Comparison of ENCODE assay signal across 11 mouse cellular contexts in the genomic region with DNA sequence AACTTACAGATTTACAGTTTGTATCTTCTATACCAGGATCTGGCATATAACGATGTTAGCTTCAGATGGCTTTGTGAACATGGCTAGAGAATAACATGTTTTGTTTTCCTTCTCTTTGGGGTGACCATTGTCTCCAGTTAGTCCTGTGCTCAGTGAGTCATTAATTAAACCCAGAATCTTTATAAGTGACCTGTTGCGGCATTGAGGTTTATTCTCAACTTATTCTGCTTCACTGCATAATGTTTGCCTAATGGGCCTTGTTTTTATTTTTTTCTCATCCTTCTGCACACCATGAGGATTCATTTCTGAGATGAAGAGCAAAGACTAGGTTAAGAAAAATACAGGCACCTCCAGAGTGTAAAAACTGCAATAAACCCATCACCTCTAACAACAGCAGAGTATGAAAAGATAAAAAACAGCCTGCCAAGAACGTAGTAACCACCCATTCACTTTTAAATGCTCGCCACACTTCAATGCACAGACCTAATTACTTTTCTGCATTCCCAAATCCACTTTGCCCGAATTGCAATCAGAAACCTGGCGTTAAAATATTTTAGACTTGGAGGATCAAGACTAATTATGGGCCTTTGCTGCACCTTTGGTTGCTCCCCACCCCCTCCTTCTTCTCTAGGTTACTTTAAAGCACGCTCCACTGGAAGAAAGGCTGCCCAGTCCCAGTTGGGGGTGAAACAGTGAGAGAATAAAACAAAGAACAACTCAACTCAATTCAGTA.
DNase-seq lines count a peak whose midpoint lies in the region; ATAC-seq and TF ChIP-seq lines count a peak whose summit lies in the region.
"Had no signal": no experiment of that assay in that cellular context is flagged by ENCODE, and none has a peak within 500 bp of the region (broad histone marks: within the 10 kb centered on the region; RNA-seq: fewer than 3 reads in every experiment).

No protein-coding gene starts in this region.

- H3K27me3 ChIP-seq in forebrain, embryonic 10.5 days (ENCODE audit: poor library complexity, severe bottlenecking) = peaks cover 49% of the 10 kb centered on the region
- no peaks in the 10 kb centered on the region for H3K27me3 ChIP-seq in forebrain, postnatal 0 days (ENCODE audit: insufficient read depth, low read length)
- H3K27me3 ChIP-seq in hindbrain, embryonic 11.5 days (ENCODE audit: control insufficient read depth, insufficient read depth, low read length) = no peaks in the 10 kb centered on the region
- no peaks in the 10 kb centered on the region for H3K27me3 ChIP-seq in neural tube, embryonic 12.5 days (replicated peaks)
- H3K27me3 ChIP-seq: limb, embryonic 15.5 days had no signal

- peak overlapping the region; percentile 76 for H3K27ac ChIP-seq in forebrain, embryonic 10.5 days
- no peak overlapping the region for H3K27ac ChIP-seq in forebrain, postnatal 0 days (ENCODE audit: low read depth, low read length)
- H3K27ac ChIP-seq in hindbrain, embryonic 11.5 days (ENCODE audit: low read depth, low read length) = peak overlapping the region; percentile 11; the same call in 1 of the 2 replicates
- no peak overlapping the region for H3K27ac ChIP-seq in neural tube, embryonic 12.5 days
- H3K27ac ChIP-seq: limb, embryonic 15.5 days; macrophage had no signal

- no peak overlapping the region for H3K4me3 ChIP-seq in forebrain, embryonic 10.5 days
- H3K4me3 ChIP-seq in forebrain, postnatal 0 days (ENCODE audit: low read depth, low read length) = no peak overlapping the region
- H3K4me3 ChIP-seq in hindbrain, embryonic 11.5 days (ENCODE audit: low read depth, low read length) = no peak overlapping the region
- no peak overlapping the region for H3K4me3 ChIP-seq in neural tube, embryonic 12.5 days
- H3K4me3 ChIP-seq: limb, embryonic 15.5 days had no signal

- TF ChIP-seq CTCF in forebrain, postnatal 0 days (IDR thresholded peaks at IDR 0.05; ENCODE audit: low read depth) = no peak

- no peak for ATAC-seq in forebrain, postnatal 0 days
- ATAC-seq in hindbrain, embryonic 11.5 days (ENCODE audit: low FRiP score) = peak; percentile 51
- ATAC-seq in neural tube, embryonic 12.5 days (ENCODE audit: low FRiP score, low read depth) = peak; percentile 78
- ATAC-seq in cerebellum, adult (ENCODE audit: insufficient number of reproducible peaks, low FRiP score, low TSS enrichment) = no peak

- 10% methylated on average over 7 of the region's 7 CpGs for WGBS in forebrain, embryonic 10.5 days
- 15% methylated on average over 7 of the region's 7 CpGs for WGBS in forebrain, postnatal 0 days
- WGBS in hindbrain, embryonic 11.5 days = 20% methylated on average over 7 of the region's 7 CpGs
- WGBS in neural tube, embryonic 12.5 days = 9% methylated on average over 7 of the region's 7 CpGs

- peaks cover 91% of the 10 kb centered on the region for H3K4me1 ChIP-seq in forebrain, embryonic 10.5 days
- H3K4me1 ChIP-seq in forebrain, postnatal 0 days (ENCODE audit: insufficient read depth) = 0 out of 2 replicates have a peak, but pooled peaks cover 5% of the 10 kb centered on the region
- H3K4me1 ChIP-seq in hindbrain, embryonic 11.5 days (replicated peaks; ENCODE audit: control insufficient read depth, insufficient read depth, low read length) = no peaks in the 10 kb centered on the region
- peaks cover 8% of the 10 kb centered on the region; the same call in 1 of the 2 replicates for H3K4me1 ChIP-seq in neural tube, embryonic 12.5 days
- H3K4me1 ChIP-seq: limb, embryonic 15.5 days had no signal

- H3K9me3 ChIP-seq in forebrain, embryonic 10.5 days = no peaks in the 10 kb centered on the region
- H3K9me3 ChIP-seq in forebrain, postnatal 0 days (ENCODE audit: low read length) = no peaks in the 10 kb centered on the region
- H3K9me3 ChIP-seq in hindbrain, embryonic 11.5 days (ENCODE audit: control insufficient read depth, low read length) = no peaks in the 10 kb centered on the region
- H3K9me3 ChIP-seq in neural tube, embryonic 12.5 days = no peaks in the 10 kb centered on the region
- H3K9me3 ChIP-seq: limb, embryonic 15.5 days had no signal

- H3K4me2 ChIP-seq in forebrain, postnatal 0 days (ENCODE audit: low read depth) = no peak overlapping the region
- no peak overlapping the region for H3K4me2 ChIP-seq in hindbrain, embryonic 11.5 days (replicated peaks; ENCODE audit: low read depth, low read length)
- H3K4me2 ChIP-seq in neural tube, embryonic 12.5 days (replicated peaks) = 0 out of 2 replicates have a peak overlapping the region, but pooled peaks have one; percentile 5
- H3K4me2 ChIP-seq: limb, embryonic 15.5 days had no signal

- peak; percentile 71 for DNase-seq in forebrain, embryonic 10.5 days (ENCODE audit: extremely low spot score, low spot score)
- no peak for DNase-seq in forebrain, postnatal 0 days
- DNase-seq in hindbrain, embryonic 11.5 days (ENCODE audit: low spot score) = peak; percentile 25
- DNase-seq in kidney, postnatal 10 days = peak; percentile 7
- DNase-seq in adrenal gland, adult 8-10 months = no peak
- DNase-seq in MN1 (ENCODE audit: low spot score) = no peak
- DNase-seq: gastrocnemius, postnatal 10 days had no signal

- no peaks in the 10 kb centered on the region for H3K36me3 ChIP-seq in forebrain, embryonic 10.5 days (replicated peaks)
- H3K36me3 ChIP-seq in forebrain, postnatal 0 days (ENCODE audit: insufficient read depth) = no peaks in the 10 kb centered on the region
- H3K36me3 ChIP-seq in hindbrain, embryonic 11.5 days (ENCODE audit: control insufficient read depth, insufficient read depth, low read length) = no peaks in the 10 kb centered on the region
- H3K36me3 ChIP-seq in neural tube, embryonic 12.5 days = no peaks in the 10 kb centered on the region
- H3K36me3 ChIP-seq: limb, embryonic 15.5 days had no signal

- H3K9ac ChIP-seq in forebrain, postnatal 0 days = no peak overlapping the region
- no peak overlapping the region for H3K9ac ChIP-seq in hindbrain, embryonic 11.5 days (ENCODE audit: low read depth, low read length)
- H3K9ac ChIP-seq in neural tube, embryonic 12.5 days = no peak overlapping the region
- H3K9ac ChIP-seq: limb, embryonic 15.5 days had no signal

Comparison
In these comparisons a context has a peak if more than half of its experiments do, and no peak if none do; other contexts are left out.
1. DNase-seq: peak in forebrain, embryonic 10.5 days (single experiment), hindbrain, embryonic 11.5 days (single experiment) and kidney, postnatal 10 days (single experiment); none in forebrain, postnatal 0 days (single experiment), adrenal gland, adult 8-10 months (single experiment) and MN1 (single experiment).
2. H3K27ac ChIP-seq: peak in forebrain, embryonic 10.5 days (single experiment) and hindbrain, embryonic 11.5 days (single experiment); none in forebrain, postnatal 0 days (single experiment) and neural tube, embryonic 12.5 days (single experiment).
3. ATAC-seq: peak in hindbrain, embryonic 11.5 days (single experiment) and neural tube, embryonic 12.5 days (single experiment); none in forebrain, postnatal 0 days (single experiment) and cerebellum, adult (single experiment).